Mouse (Mus musculus) G1E (cell line): ENCODE measurements around the gene Trim50. TPM values are rescaled to one million over a fixed set of nuclear protein-coding genes. Genes with fewer than 3 reads are reported as not detected.

ENCODE experiments used
- ATAC-seq: 2 replicates; pipeline ENCODE4 v1.8.0; 2016; ENCODE audit warnings: mild to moderate bottlenecking; ENCODE audit not compliant: insufficient number of reproducible peaks, poor library complexity, low FRiP score, severe bottlenecking; ENCODE audit errors: extremely low read depth
- DNase-seq: peaks from one replicate; pipeline ENCODE4 v3.0.0; 2012; ENCODE audit warnings: low spot score
- H3K27me3 ChIP-seq: 2 replicates; pipeline ENCODE4 v1.6.1; 2012; ENCODE audit warnings: mild to moderate bottlenecking, low read length, inconsistent platforms; ENCODE audit not compliant: insufficient read depth
- H3K36me3 ChIP-seq: replicated peaks from 2 replicates; pipeline ENCODE3; 2012; ENCODE audit warnings: mild to moderate bottlenecking, inconsistent platforms
- H3K4me1 ChIP-seq: 2 replicates; pipeline ENCODE4 v1.6.1; 2012; ENCODE audit warnings: low read depth, low read length, inconsistent platforms, mixed read lengths; ENCODE audit not compliant: insufficient read depth
- H3K4me3 ChIP-seq: 2 replicates; pipeline ENCODE4 v1.5.1; 2012; ENCODE audit warnings: low read depth, mild to moderate bottlenecking, inconsistent platforms, low read length, moderate library complexity, mixed read lengths
- H3K9me3 ChIP-seq: replicated peaks from 2 replicates; pipeline ENCODE4 v1.6.1; 2012; ENCODE audit warnings: inconsistent platforms
- CTCF ChIP-seq: IDR thresholded peaks from 2 replicates; pipeline ENCODE4 v1.5.1; 2012; ENCODE audit warnings: low read depth, low read length, inconsistent platforms, mixed read lengths
- GATA1 ChIP-seq: IDR thresholded peaks from 2 replicates; pipeline ENCODE4 v1.6.1; 2012; ENCODE audit warnings: borderline replicate concordance, low read length, inconsistent platforms, mixed read lengths
- GATA2 ChIP-seq: IDR thresholded peaks from 2 replicates; pipeline ENCODE4 v1.6.1; 2012; ENCODE audit warnings: low read depth, low read length, inconsistent platforms, borderline replicate concordance
- POLR2AphosphoS5 ChIP-seq: IDR thresholded peaks from 2 replicates; pipeline ENCODE4 v1.6.1; 2012; ENCODE audit warnings: low read depth, low read length, inconsistent platforms; ENCODE audit not compliant: insufficient replicate concordance
- TAL1 ChIP-seq: conservative IDR thresholded peaks from 2 replicates; pipeline ENCODE4 v1.6.1; 2012; ENCODE audit warnings: low read depth, low read length, inconsistent platforms, mixed read lengths
- polyA plus RNA-seq: library from polyadenylated mRNA; stranded (reverse); fragments of >175 nt; gene quantifications from 2 replicates; pipeline ENCODE4 v1.2.3, GENCODE M21; 2012
- total RNA-seq, 2 experiments: library from RNA; stranded (forward) in 1 of 2; stranded (reverse) in 1 of 2; fragments of 200-1000 nt in 1 of 2; fragments of >200 nt in 1 of 2; fragmentation: Nextera tagmentation in 1 of 2; gene quantifications; 2 replicates each; pipeline ENCODE4 v1.2.3; 2014 to 2017

Gene Trim50
- total and polyA plus RNA-seq, 3 experiments: 0.16 TPM; not detected in 2

- peaks cover 34% of the 10 kb centered on the region for H3K27me3 ChIP-seq
- DNase-seq: no peak
- H3K36me3 ChIP-seq: no peaks in the 10 kb centered on the region
- no peaks in the 10 kb centered on the region for H3K4me1 ChIP-seq
- no peak for ATAC-seq
- no peaks in the 10 kb centered on the region for H3K9me3 ChIP-seq
- H3K4me3 ChIP-seq: no peak overlapping the region
- TF ChIP-seq GATA1 (no peak), CTCF (no peak), POLR2AphosphoS5 (no peak)
Observed at GRCm38 (mm10) chr5:135408114-135408513, 55.0 kb downstream of the Trim50 start.

- DNase-seq: no peak
- no peaks in the 10 kb centered on the region for H3K9me3 ChIP-seq
- no peak for ATAC-seq
Observed at GRCm38 (mm10) chr5:135410266-135410665, 57.2 kb downstream of the Trim50 start.

More at GRCm38 (mm10) chr5:135410266-135410665, 57.2 kb downstream of the Trim50 start:
- Histone ChIP-seq H3K36me3 (no peaks in the 10 kb centered on the region), H3K4me3 (no peak overlapping the region), H3K27me3 (peaks cover 28% of the 10 kb centered on the region), H3K4me1 (no peaks in the 10 kb centered on the region)
- TF ChIP-seq TAL1 (no peak), GATA1 (no peak), CTCF (no peak), GATA2 (no peak)

Other genes with a start within 250 kb of the Trim50 start
- gene Tbl2, start 203.6 kb upstream of the Trim50 start, total RNA-seq (2014; fragmentation: Nextera tagmentation): 27.9 and 37.2 TPM in 2 replicates
- gene Tbl2, start 203.6 kb upstream of the Trim50 start, total RNA-seq (2017): 21.5 and 25.1 TPM in 2 replicates
- gene Tbl2, start 203.6 kb upstream of the Trim50 start, polyA plus RNA-seq: 18.2 and 22.5 TPM in 2 replicates
- gene Bcl7b, start 185.0 kb upstream of the Trim50 start, total RNA-seq (2014; fragmentation: Nextera tagmentation): 33.6 and 54.5 TPM in 2 replicates
- 23.5 and 27.9 TPM in 2 replicates for gene Bcl7b, start 185.0 kb upstream of the Trim50 start, total RNA-seq (2017)
- 51.1 and 52.4 TPM in 2 replicates for gene Bcl7b, start 185.0 kb upstream of the Trim50 start, polyA plus RNA-seq
- 223 and 232 TPM in 2 replicates for gene Baz1b, start 166.0 kb upstream of the Trim50 start, total RNA-seq (2014; fragmentation: Nextera tagmentation)
- 159 and 187 TPM in 2 replicates for gene Baz1b, start 166.0 kb upstream of the Trim50 start, total RNA-seq (2017)
- 65.7 and 67.9 TPM in 2 replicates for gene Baz1b, start 166.0 kb upstream of the Trim50 start, polyA plus RNA-seq
- gene Fzd9, start 102.1 kb upstream of the Trim50 start, total RNA-seq (2014; fragmentation: Nextera tagmentation): not detected in 2 replicates
- 0.17 TPM in 1 of 2 replicates, not detected in the other for gene Fzd9, start 102.1 kb upstream of the Trim50 start, total RNA-seq (2017)
- 0.66 and 0.94 TPM in 2 replicates for gene Fzd9, start 102.1 kb upstream of the Trim50 start, polyA plus RNA-seq
- not detected in 2 replicates for gene Fkbp6, start 3.3 kb upstream of the Trim50 start, total RNA-seq (2014; fragmentation: Nextera tagmentation)
- not detected in 2 replicates for gene Fkbp6, start 3.3 kb upstream of the Trim50 start, total RNA-seq (2017)
- not detected in 2 replicates for gene Fkbp6, start 3.3 kb upstream of the Trim50 start, polyA plus RNA-seq
- 21.1 and 26.2 TPM in 2 replicates for gene Nsun5, start 16.7 kb downstream of the Trim50 start, total RNA-seq (2014; fragmentation: Nextera tagmentation)
- 26.7 and 27.6 TPM in 2 replicates for gene Nsun5, start 16.7 kb downstream of the Trim50 start, total RNA-seq (2017)
- 20.4 and 21.0 TPM in 2 replicates for gene Nsun5, start 16.7 kb downstream of the Trim50 start, polyA plus RNA-seq
- 105 and 123 TPM in 2 replicates for gene Pom121, start 41.3 kb downstream of the Trim50 start, total RNA-seq (2014; fragmentation: Nextera tagmentation)
- gene Pom121, start 41.3 kb downstream of the Trim50 start, total RNA-seq (2017): 4.9 and 5.0 TPM in 2 replicates
- 162 and 185 TPM in 2 replicates for gene Pom121, start 41.3 kb downstream of the Trim50 start, polyA plus RNA-seq
- gene Hip1, start 191.8 kb downstream of the Trim50 start, total RNA-seq (2014; fragmentation: Nextera tagmentation): not detected in 2 replicates
- 0.17 and 0.38 TPM in 2 replicates for gene Hip1, start 191.8 kb downstream of the Trim50 start, total RNA-seq (2017)
- not detected in 2 replicates for gene Hip1, start 191.8 kb downstream of the Trim50 start, polyA plus RNA-seq
- not detected in 2 replicates for gene Ccl26, start 210.3 kb downstream of the Trim50 start, total RNA-seq (2014; fragmentation: Nextera tagmentation)
- not detected in 2 replicates for gene Ccl26, start 210.3 kb downstream of the Trim50 start, total RNA-seq (2017)
- not detected in 2 replicates for gene Ccl26, start 210.3 kb downstream of the Trim50 start, polyA plus RNA-seq
- not detected in 2 replicates for gene Ccl24, start 219.8 kb downstream of the Trim50 start, total RNA-seq (2014; fragmentation: Nextera tagmentation)
- 0.12 TPM in 1 of 2 replicates, not detected in the other for gene Ccl24, start 219.8 kb downstream of the Trim50 start, total RNA-seq (2017)
- gene Ccl24, start 219.8 kb downstream of the Trim50 start, polyA plus RNA-seq: not detected in 2 replicates